Mouse (Mus musculus): ENCODE measurements around the gene Ddx60. TPM values are rescaled to one million over a fixed set of nuclear protein-coding genes. Genes with fewer than 3 reads are reported as not detected.
"Not testable (repeated sequence)": the region's sequence is repeated elsewhere in the genome, so short reads cannot be mapped to it uniquely, and the experiment has no call there.

The Ddx60 gene
- 50.0 and 51.7 TPM in 2 replicates for total RNA-seq (2017)

- peak; percentile 72 for ATAC-seq (ENCODE audit: extremely low read depth, insufficient number of reproducible peaks, low FRiP score, poor library complexity, severe bottlenecking)
Measured at GRCm38 (mm10) chr8:61927777-61928494, at the start of gene Ddx60. Ddx60 (plus strand) TSS chr8:61928087.

DNA sequence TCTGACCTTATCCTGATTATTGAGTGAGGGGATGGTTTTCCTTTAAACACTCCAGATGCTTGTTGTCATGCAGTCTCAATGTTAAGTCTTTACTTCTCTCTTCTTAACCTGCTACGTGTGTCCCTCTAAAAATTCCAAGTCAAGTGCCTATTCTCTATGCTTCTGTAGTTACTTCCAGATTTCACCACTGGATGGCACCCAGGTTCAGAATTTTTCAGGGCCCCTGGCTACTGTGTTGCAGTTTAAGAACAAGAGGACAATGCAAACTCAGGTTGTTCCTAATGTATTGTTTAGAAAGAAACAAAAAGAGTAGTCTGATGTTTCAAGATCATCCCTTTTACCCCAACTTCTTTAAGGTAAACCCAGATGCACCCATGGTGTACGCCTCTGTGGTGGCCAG lies 33.8 kb upstream of the Ddx60 start:
- ATAC-seq (ENCODE audit: extremely low read depth, insufficient number of reproducible peaks, low FRiP score, poor library complexity, severe bottlenecking), result peak; percentile 79

DNA sequence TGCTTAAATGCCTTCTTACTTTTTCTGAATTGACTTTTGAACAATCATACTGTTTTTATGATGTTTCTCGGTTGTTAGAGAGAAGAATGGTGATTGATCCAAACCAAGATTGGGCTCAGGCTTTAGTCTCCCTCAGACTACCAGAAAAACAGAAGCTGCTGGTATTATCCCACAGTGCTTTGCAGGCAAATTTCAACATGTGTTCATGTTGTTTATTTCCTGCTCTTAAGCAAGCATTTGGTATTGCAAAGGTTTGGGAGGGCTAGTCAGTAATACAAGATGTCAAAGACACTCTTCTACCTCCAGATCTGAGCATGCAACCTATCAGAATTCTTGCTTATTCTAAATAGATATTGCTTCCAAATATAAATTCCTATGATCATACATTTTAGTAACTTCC lies 31.1 kb upstream of the Ddx60 start:
- ATAC-seq (ENCODE audit: extremely low read depth, insufficient number of reproducible peaks, low FRiP score, poor library complexity, severe bottlenecking), result no peak

DNA sequence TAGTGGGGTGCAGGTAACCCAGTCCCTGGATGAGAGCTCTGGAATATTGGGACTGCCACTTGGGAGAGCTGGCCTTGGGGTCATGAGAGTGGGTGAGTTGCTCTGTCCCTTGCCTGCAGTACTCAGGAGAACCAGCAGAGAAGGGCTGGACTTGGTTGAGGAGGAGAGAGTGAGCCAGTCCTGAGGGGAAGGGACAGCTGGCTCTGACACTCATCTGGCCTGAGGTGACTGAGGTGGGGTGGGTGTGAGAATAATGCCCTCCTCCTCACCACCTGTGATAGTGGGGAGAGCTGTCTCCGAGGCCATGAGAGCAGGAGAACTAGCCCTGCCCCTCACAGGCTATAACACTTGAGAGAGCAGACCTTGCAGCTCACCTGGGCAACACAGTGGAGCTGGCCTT lies 30.5 kb upstream of the Ddx60 start:
- 0 out of 2 replicates have a peak, but pooled peaks have one; percentile 19 for ATAC-seq (ENCODE audit: extremely low read depth, insufficient number of reproducible peaks, low FRiP score, poor library complexity, severe bottlenecking)

DNA sequence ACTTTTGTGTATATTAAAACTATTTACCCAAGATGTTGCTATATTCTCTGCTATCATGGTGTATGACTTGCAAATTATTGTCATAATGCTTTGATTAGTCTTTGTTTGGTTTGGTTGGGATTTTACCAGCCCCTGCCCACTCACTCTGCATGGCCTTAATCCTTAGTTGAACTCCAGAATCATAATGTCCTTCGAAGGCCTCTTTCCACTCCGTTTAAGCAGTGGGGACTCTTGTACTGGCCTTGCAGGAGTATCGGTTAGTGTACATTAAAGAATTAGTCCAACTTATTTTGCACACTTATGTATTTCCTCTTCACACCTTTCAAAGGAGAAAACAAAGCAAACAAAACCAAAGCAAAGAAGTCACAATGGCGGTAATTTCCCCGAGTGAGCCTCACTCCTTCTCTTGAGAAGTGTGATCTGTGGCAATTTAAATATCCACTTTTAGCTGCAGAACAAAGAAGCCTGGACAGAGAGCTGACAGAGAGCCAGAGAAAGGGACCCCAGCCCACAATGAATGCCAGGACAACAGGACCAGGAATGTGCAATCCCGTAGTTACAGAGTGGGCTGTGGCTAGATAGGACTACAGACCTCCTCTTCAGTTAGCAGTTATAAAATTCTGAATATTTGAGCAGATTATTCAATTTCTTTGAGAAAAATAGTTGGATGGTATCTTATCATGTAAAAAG lies 26.7 kb upstream of the Ddx60 start:
- no peak for ATAC-seq (ENCODE audit: extremely low read depth, insufficient number of reproducible peaks, low FRiP score, poor library complexity, severe bottlenecking)

DNA sequence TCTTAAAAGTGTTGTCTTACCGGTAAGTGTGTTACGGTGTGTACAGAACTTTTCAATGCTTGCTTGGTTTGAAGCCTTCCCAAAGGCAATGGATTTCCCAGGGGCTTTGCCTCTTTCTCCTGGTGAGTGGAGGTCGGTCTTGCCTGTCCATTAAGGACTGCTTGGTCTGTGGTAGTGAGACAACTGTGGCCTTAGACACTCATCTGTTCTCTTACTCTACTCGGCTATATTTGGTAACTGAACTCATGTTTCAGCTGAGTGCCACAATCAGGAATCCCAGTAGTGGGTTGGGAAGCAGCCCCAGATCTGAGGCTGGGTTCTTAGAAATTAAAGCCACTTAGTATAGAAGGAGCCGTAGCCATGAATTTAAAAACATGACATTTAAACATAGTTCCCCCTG lies 25.4 kb upstream of the Ddx60 start, which contains the start of gene Palld:
Gene Palld, minus strand, starts transcription at position 170 of the 400 bp plus-strand sequence.
- no peak for ATAC-seq (ENCODE audit: extremely low read depth, insufficient number of reproducible peaks, low FRiP score, poor library complexity, severe bottlenecking)

GRCm38 (mm10) chr8:61908303-61909215 lies 19.3 kb upstream of the Ddx60 start:
- ATAC-seq (ENCODE audit: extremely low read depth, insufficient number of reproducible peaks, low FRiP score, poor library complexity, severe bottlenecking), result no peak

- ATAC-seq (ENCODE audit: extremely low read depth, insufficient number of reproducible peaks, low FRiP score, poor library complexity, severe bottlenecking), result no peak
Measured at GRCm38 (mm10) chr8:61909313-61909712, 18.6 kb upstream of the Ddx60 start.

DNA sequence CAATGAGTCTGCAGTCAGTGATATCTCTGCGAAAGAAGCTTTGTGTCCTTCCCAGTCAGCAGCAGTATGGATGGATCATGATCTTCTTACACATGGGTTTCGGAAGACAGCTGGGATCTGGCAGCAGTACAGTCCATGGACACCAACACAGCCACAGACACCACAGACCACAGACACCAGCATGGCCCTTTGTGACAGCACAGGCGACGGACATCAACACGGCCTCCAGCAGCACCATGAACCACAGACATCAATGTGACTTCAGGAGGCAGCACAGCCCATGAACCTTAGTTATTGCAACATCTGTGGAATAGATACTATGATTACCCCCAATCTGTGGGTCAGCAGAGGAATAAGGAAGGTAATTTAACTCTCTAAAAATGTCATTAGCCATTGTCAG lies 15.1 kb upstream of the Ddx60 start:
- no peak for ATAC-seq (ENCODE audit: extremely low read depth, insufficient number of reproducible peaks, low FRiP score, poor library complexity, severe bottlenecking)

DNA sequence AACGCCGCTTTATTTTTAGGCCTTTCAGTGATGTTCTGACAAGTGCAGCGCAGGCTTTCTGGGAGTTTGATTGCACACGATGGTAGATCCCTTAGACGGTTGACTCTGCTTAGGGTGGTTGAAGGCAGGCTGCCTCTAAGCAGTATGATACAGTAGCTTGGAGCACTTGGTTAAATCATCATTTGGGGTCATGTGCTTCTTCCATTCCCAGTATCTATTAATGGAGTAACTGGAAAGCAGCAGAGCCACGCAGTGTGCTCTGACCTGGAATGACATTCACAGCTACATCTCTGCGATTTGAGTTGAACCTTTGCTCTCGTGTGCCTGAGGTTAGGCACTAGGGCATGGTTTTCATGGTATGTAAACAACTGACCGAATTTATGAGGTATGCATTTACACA lies 13.9 kb upstream of the Ddx60 start:
- ATAC-seq (ENCODE audit: extremely low read depth, insufficient number of reproducible peaks, low FRiP score, poor library complexity, severe bottlenecking), result no peak

GRCm38 (mm10) chr8:61917287-61917686 lies 10.6 kb upstream of the Ddx60 start:
- ATAC-seq (ENCODE audit: extremely low read depth, insufficient number of reproducible peaks, low FRiP score, poor library complexity, severe bottlenecking), result no peak

GRCm38 (mm10) chr8:61919145-61919788 lies 8.6 kb upstream of the Ddx60 start:
- ATAC-seq (ENCODE audit: extremely low read depth, insufficient number of reproducible peaks, low FRiP score, poor library complexity, severe bottlenecking), result no peak

DNA sequence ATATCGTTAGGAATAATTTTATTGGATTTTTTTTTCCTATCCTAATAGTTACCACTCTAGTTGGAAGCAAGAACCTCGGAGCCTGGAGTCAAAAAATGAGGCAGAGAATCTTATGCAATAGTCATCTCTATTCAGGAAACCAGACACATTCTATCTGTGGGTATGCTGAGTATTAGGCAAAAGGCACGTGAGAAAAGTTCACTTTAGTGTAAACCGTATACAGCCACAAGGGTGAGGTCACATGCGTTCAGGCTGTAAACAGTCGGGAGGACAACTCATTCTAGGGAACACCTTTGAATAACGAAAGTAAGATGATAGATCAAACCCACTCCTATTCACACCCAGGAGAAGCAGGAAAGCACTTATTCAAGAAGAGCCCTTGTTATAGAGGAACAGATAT lies 7.5 kb upstream of the Ddx60 start:
- no peak for ATAC-seq (ENCODE audit: extremely low read depth, insufficient number of reproducible peaks, low FRiP score, poor library complexity, severe bottlenecking)

DNA sequence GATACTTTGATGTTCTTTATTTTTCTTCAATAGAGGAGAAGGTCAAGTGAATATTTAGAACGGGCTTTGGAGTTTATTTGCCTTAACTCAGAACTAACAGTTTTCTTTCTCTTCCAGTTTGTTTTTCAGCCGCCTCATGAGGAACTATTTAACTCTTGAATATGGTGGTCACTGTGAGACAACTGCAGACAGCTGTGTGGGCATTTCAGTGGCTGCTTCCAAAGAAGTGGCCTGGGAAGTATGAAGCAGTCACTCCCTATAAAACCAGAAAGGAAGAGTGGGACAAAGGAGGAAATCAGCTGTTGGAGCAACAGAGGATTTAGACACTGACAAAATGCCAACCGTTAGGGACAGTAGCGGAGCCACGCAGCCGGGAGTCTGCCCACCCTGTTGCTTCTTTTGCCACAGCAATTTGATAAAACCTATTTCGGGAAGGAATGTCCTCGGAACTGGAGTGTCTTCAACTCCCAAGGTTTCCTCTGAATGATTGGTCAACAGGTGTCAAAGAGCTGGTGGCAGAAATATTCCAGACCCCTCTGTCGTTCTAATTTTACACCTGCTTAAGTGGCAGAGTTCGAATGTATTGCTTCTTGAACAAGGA lies 6.3 kb upstream of the Ddx60 start:
- no peak for ATAC-seq (ENCODE audit: extremely low read depth, insufficient number of reproducible peaks, low FRiP score, poor library complexity, severe bottlenecking)

DNA sequence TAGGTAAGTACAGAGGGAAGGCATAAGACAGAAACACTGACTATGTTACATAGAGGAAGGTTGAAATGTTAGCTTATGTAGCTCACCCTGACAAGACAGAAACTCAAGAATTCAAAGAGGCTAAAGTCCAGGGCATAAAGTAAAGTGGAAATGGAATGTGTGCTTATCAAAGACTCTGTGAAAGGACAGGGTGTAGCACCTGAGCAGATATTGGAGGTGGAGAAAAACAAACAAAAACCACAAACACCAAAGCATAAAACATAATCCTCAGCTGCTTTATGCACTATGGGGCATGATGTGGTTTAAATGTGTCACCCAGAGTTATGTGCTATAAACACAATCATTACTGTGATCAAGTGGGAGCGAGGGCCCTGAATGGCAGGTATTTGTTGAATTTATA lies 3.4 kb upstream of the Ddx60 start:
- no peak for ATAC-seq (ENCODE audit: extremely low read depth, insufficient number of reproducible peaks, low FRiP score, poor library complexity, severe bottlenecking)

- ATAC-seq (ENCODE audit: extremely low read depth, insufficient number of reproducible peaks, low FRiP score, poor library complexity, severe bottlenecking), result no peak
Measured at GRCm38 (mm10) chr8:61933243-61933642, 5.4 kb downstream of the Ddx60 start.

- no peak for ATAC-seq (ENCODE audit: extremely low read depth, insufficient number of reproducible peaks, low FRiP score, poor library complexity, severe bottlenecking)
Measured at GRCm38 (mm10) chr8:61937576-61937975, 9.7 kb downstream of the Ddx60 start.

DNA sequence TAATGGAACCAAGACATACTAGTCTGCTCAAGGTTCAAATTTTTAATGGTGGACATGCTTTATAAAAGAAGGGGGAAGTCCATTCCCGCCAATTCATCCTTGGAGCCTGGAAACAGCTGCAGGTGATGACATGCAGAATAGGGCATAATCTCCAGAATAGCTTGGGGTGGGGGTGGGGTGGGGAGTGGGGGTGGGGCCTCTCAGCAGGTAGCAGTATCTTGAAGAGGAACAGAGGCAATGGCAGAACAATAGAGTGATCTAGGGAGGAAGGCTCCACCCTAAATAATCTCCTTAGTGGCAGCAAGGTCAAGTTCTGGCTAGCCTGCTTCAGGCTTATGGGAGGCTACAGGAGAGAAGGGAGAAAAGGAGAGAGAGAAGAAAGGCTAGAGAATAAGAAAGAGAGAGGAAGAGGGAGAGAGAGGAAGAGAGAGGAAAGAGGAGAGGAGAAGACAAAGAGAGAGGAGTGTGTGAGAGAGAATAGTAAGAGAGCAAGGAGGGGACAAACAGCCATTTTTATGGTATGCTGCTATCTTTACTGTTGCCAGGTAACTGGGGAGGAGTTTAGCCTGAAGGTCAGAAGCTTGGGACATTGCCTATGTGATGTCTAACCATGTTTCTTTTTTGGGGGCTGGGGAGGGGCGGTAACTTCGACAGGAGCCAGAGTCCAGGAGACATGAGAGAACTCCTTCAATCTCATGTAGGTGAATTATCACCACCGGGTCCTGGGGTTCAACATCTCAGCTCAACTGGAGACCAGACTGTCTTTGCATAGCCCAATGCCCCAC lies 36.9 kb downstream of the Ddx60 start:
- not testable (repeated sequence) for ATAC-seq (ENCODE audit: extremely low read depth, insufficient number of reproducible peaks, low FRiP score, poor library complexity, severe bottlenecking)
